Mouse (Mus musculus) ES-E14 (cell line): ENCODE results near the gene Thbd.

ENCODE experiments used
- HCFC1 ChIP-seq: IDR thresholded peaks from 2 replicates; pipeline ENCODE4 v1.6.1; 2012; ENCODE audit warnings: low read length, inconsistent platforms, borderline replicate concordance; ENCODE audit not compliant: insufficient read depth
- MAFK ChIP-seq: IDR thresholded peaks from 2 replicates; pipeline ENCODE4 v1.6.1; 2014; ENCODE audit warnings: mild to moderate bottlenecking, low read depth, low read length, inconsistent platforms; ENCODE audit not compliant: insufficient read depth
- ZC3H11A ChIP-seq: IDR thresholded peaks from 2 replicates; pipeline ENCODE4 v1.6.1; 2012; ENCODE audit warnings: low read depth, mild to moderate bottlenecking, inconsistent platforms, low read length, borderline replicate concordance
- ZNF384 ChIP-seq: IDR thresholded peaks from 2 replicates; pipeline ENCODE4 v1.6.1; 2012; ENCODE audit warnings: low read depth, low read length, inconsistent platforms

GRCm38 (mm10) chr2:148449659-148450058 is 41.7 kb upstream of the Thbd start:
- TF ChIP-seq MAFK (no peak), HCFC1 (no peak), ZC3H11A (no peak), ZNF384 (no peak)
